Mouse (Mus musculus): ENCODE data around the gene Vmn2r74.

Gene Vmn2r74

DNA sequence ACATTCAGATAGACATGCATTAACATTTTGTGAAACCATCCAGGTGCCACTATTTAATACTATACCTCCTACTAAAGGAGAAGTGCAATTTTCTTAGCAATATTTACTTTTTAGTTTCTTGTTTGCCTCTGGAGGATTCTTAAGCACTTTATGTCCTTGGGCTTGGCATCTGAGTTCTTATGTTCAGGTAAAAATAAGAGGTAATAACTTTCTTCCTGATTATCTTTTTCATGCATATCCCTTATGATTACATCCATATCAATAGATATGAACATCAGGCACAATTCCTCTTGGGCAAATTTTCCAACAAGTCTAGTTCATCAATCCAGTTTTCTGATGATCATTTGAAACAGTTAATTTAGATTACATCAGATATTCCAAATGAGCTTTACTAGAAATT lies at the start of gene Vmn2r74:
TSS of gene Vmn2r74 (minus strand) at position 101 of the 400 bp plus-strand sequence.
- no peak for DNase-seq (ENCODE audit: low read depth, low spot score)

GRCm38 (mm10) chr7:86007533-86007932 lies 46.1 kb upstream of the Vmn2r74 start:
- DNase-seq (ENCODE audit: low read depth, low spot score): no peak

Measured in R1 (cell line).